Mouse (Mus musculus): ENCODE measurements at regions not wholly inside any gene's neighbourhood (a gene's known extent, or its start where the extent isn't known, plus 50 kb on each side); places are given as distances from the start of the nearest gene placed in this dataset.
A peak's percentile ranks its signal among the peaks of the same experiment; 100 is the strongest.

DNA sequence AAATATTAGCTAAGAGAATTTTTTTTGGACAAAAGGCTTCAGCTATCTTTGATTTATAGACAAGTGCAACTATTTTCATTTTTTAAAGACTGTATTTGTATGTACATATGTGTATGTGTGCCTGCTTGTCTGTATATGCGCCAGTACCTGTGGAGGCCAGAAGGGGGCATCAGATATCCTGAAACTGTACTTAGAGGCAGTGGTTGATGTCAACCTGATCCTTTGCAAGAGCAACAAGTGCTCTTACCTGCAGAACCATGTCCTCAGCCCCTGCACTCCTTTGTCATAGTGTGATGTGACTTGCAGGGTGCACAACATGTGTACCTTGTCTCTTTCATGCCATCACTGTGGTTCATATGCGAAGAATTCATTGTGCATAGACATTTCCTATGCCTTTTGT lies 379.5 kb downstream of the Bckdhb start:
- H3K4me1 ChIP-seq (ENCODE audit: control insufficient read depth, insufficient read depth, low read length) = no peaks in the 10 kb centered on the region
- no peak overlapping the region for H3K27ac ChIP-seq (replicated peaks; ENCODE audit: low read depth, low read length)
- no peaks in the 10 kb centered on the region for H3K36me3 ChIP-seq (replicated peaks; ENCODE audit: control insufficient read depth, insufficient read depth, low read depth, low read length)
- H3K9ac ChIP-seq (replicated peaks; ENCODE audit: low read length) = no peak overlapping the region
- ATAC-seq (replicated peaks; ENCODE audit: insufficient number of reproducible peaks, low FRiP score, low TSS enrichment, low read depth) (no peak), DNase-seq (ENCODE audit: low spot score) (no peak)
- no peak overlapping the region for H3K4me3 ChIP-seq (ENCODE audit: low read depth, low read length)
- no peaks in the 10 kb centered on the region for H3K9me3 ChIP-seq (replicated peaks; ENCODE audit: control insufficient read depth, low read length)
- H3K27me3 ChIP-seq (ENCODE audit: control insufficient read depth, insufficient read depth, low read length) = no peaks in the 10 kb centered on the region
- WGBS = 92% methylated on average over 2 of the region's 2 CpGs
- H3K4me2 ChIP-seq (ENCODE audit: low read depth, low read length) = no peak overlapping the region

DNA sequence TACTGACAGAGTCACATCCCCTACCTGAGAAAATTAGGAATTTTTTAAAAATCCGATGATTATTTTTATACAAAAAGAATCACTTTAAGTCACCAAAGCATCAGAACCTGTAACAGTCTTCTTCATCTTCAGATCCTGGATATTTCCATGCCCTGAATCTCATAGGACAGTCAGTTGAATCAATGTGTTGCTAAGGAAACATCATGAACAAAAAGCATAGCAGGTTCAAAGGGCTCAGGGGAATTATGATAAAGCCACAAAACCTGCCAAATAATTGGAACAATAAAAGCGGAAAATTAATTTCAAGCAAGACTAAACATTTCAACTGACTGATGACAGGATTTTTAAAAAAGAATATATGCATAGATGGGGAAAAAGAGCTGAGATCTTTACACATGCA lies 393.9 kb downstream of the Bckdhb start:
- no peaks in the 10 kb centered on the region for H3K27me3 ChIP-seq (ENCODE audit: control insufficient read depth, insufficient read depth, low read length)
- no peak for DNase-seq (ENCODE audit: low spot score)
- no peaks in the 10 kb centered on the region for H3K36me3 ChIP-seq (replicated peaks; ENCODE audit: control insufficient read depth, insufficient read depth, low read depth, low read length)
- H3K4me1 ChIP-seq (ENCODE audit: control insufficient read depth, insufficient read depth, low read length) = no peaks in the 10 kb centered on the region
- no peak overlapping the region for H3K27ac ChIP-seq (replicated peaks; ENCODE audit: low read depth, low read length)
- WGBS = 89% methylated on average over 2 of the region's 2 CpGs
- H3K9ac ChIP-seq (replicated peaks; ENCODE audit: low read length) = no peak overlapping the region
- H3K4me3 ChIP-seq (ENCODE audit: low read depth, low read length) = no peak overlapping the region
- H3K4me2 ChIP-seq (ENCODE audit: low read depth, low read length) = no peak overlapping the region
- H3K9me3 ChIP-seq (replicated peaks; ENCODE audit: control insufficient read depth, low read length) = no peaks in the 10 kb centered on the region
- ATAC-seq (replicated peaks; ENCODE audit: insufficient number of reproducible peaks, low FRiP score, low TSS enrichment, low read depth) = no peak

DNA sequence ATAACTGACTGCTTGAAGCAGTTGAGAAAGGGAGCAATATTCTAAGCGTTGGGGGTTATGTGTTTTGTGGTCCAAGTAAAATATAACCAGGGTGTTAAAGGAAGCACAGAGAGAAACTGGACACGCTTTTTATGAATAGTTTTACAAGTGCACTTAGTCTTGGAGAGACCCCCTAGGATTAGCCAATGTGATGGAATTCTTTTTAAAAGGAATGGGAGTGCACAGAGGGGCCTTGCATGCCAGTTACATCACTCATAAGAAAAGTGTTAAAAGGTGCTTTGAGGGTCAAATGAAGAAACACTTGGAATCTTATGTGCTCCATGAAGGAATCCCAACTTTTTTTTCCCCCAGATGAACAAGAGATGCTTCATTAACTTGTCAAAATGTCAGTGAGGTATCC lies 394.4 kb downstream of the Bckdhb start:
- H3K4me2 ChIP-seq (ENCODE audit: low read depth, low read length) = no peak overlapping the region
- no peaks in the 10 kb centered on the region for H3K36me3 ChIP-seq (replicated peaks; ENCODE audit: control insufficient read depth, insufficient read depth, low read depth, low read length)
- DNase-seq (ENCODE audit: low spot score) (no peak), ATAC-seq (replicated peaks; ENCODE audit: insufficient number of reproducible peaks, low FRiP score, low TSS enrichment, low read depth) (no peak)
- H3K27ac ChIP-seq (replicated peaks; ENCODE audit: low read depth, low read length) = no peak overlapping the region
- H3K9ac ChIP-seq (replicated peaks; ENCODE audit: low read length) = no peak overlapping the region
- H3K27me3 ChIP-seq (ENCODE audit: control insufficient read depth, insufficient read depth, low read length) = no peaks in the 10 kb centered on the region
- no peaks in the 10 kb centered on the region for H3K4me1 ChIP-seq (ENCODE audit: control insufficient read depth, insufficient read depth, low read length)
- H3K9me3 ChIP-seq (replicated peaks; ENCODE audit: control insufficient read depth, low read length) = no peaks in the 10 kb centered on the region
- WGBS = 77% methylated on average over 2 of the region's 2 CpGs
- H3K4me3 ChIP-seq (ENCODE audit: low read depth, low read length) = no peak overlapping the region

DNA sequence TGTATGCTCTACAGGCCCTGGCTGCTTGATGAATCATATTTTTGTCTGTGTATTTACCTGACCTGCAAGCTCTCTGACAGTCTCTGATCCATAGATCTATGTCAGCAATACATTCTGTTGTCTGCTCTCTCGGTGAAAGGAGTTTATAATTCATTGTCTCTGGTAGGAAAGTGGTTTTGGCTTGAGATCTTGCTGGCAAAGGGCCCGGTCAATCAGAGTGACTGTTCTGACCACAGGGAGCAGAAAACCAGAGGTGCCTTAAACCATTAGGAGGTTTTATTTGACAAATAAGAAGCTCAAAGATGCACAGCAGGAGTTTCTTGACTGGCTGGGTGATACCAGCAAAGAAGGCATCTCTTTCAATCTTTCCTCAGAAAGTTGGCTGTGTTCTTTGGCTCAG lies 398.2 kb downstream of the Bckdhb start:
- H3K4me2 ChIP-seq (ENCODE audit: low read depth, low read length) = no peak overlapping the region
- H3K27me3 ChIP-seq (ENCODE audit: control insufficient read depth, insufficient read depth, low read length) = no peaks in the 10 kb centered on the region
- no peak overlapping the region for H3K4me3 ChIP-seq (ENCODE audit: low read depth, low read length)
- WGBS = 75% methylated on average over 2 of the region's 2 CpGs
- DNase-seq (ENCODE audit: low spot score) (no peak), ATAC-seq (replicated peaks; ENCODE audit: insufficient number of reproducible peaks, low FRiP score, low TSS enrichment, low read depth) (no peak)
- no peaks in the 10 kb centered on the region for H3K4me1 ChIP-seq (ENCODE audit: control insufficient read depth, insufficient read depth, low read length)
- no peaks in the 10 kb centered on the region for H3K36me3 ChIP-seq (replicated peaks; ENCODE audit: control insufficient read depth, insufficient read depth, low read depth, low read length)
- no peak overlapping the region for H3K27ac ChIP-seq (replicated peaks; ENCODE audit: low read depth, low read length)
- no peak overlapping the region for H3K9ac ChIP-seq (replicated peaks; ENCODE audit: low read length)
- H3K9me3 ChIP-seq (replicated peaks; ENCODE audit: control insufficient read depth, low read length) = no peaks in the 10 kb centered on the region

DNA sequence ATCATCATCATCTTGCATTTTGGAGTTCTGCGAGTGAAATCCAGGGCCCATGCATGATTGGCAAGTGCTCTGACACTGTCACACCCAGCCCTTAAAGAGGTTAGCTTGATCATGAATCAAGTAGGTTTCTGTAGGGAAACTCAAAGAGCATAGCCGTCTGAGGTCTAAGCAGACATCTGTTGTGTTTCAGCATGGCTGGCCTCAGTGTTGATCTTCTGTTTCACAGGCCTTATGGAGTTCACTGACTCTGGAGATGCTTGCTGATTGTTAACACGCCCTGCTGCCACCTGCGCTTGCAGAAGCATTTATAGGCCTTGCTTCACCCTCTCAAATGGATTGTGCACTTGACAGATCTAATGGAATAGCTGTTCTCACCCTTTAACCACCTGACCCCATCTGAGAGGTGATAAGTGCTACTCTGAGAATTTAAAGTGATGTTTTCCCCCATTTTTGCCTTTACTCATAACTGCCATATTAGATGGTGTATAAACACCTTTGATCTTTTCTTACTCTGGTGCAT lies 406.2 kb downstream of the Bckdhb start:
- WGBS = 83% methylated on average over 4 of the region's 4 CpGs
- DNase-seq (ENCODE audit: low spot score) = no peak
- no peaks in the 10 kb centered on the region for H3K4me1 ChIP-seq (ENCODE audit: control insufficient read depth, insufficient read depth, low read length)

DNA sequence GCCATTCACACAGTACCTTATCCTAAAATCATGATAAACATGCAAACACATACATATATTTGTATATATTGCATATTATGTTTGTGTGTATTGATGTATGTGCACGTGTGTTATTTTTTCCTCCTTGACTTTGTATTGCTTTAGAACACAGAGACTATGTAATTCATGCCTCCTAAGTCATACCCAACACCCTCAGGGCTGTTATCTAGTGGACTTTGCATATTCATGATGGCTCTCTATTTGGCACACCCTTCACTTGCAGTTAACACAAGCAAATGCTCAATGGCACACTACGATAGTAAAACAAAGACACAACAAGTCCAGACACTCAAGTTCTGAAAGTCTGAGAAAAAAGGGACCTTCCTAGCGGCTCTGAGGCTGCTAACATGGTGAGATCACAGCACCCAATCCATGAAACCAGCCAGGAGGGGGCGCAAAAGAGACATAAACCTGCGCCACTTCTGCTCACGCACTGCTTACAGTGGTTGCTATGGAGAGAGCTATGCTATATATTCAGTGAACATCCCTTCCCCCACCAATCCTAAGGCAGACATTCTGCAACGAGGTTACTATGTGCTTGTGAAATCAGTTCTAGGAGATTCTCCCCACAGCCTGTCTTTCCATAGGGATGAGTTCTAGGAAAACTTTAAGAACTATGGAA lies 418.6 kb downstream of the Bckdhb start:
- H3K9me3 ChIP-seq (replicated peaks; ENCODE audit: control insufficient read depth, low read length) = no peaks in the 10 kb centered on the region
- no peak overlapping the region for H3K4me2 ChIP-seq (ENCODE audit: low read depth, low read length)
- DNase-seq (ENCODE audit: low spot score) (peak; percentile 92), ATAC-seq (replicated peaks; ENCODE audit: insufficient number of reproducible peaks, low FRiP score, low TSS enrichment, low read depth) (peak; percentile 93)
- no peaks in the 10 kb centered on the region for H3K4me1 ChIP-seq (ENCODE audit: control insufficient read depth, insufficient read depth, low read length)
- H3K4me3 ChIP-seq (ENCODE audit: low read depth, low read length) = no peak overlapping the region
- no peaks in the 10 kb centered on the region for H3K27me3 ChIP-seq (ENCODE audit: control insufficient read depth, insufficient read depth, low read length)
- 14% methylated on average over 7 of the region's 7 CpGs for WGBS
- no peak overlapping the region for H3K9ac ChIP-seq (replicated peaks; ENCODE audit: low read length)
- no peaks in the 10 kb centered on the region for H3K36me3 ChIP-seq (replicated peaks; ENCODE audit: control insufficient read depth, insufficient read depth, low read depth, low read length)
- H3K27ac ChIP-seq (replicated peaks; ENCODE audit: low read depth, low read length) = no peak overlapping the region

More for the DNA sequence above, 406.2 kb downstream of the Bckdhb start:
- Histone ChIP-seq H3K27ac (replicated peaks; ENCODE audit: low read depth, low read length) (no peak overlapping the region), H3K9ac (replicated peaks; ENCODE audit: low read length) (no peak overlapping the region), H3K36me3 (replicated peaks; ENCODE audit: control insufficient read depth, insufficient read depth, low read depth, low read length) (no peaks in the 10 kb centered on the region), H3K9me3 (replicated peaks; ENCODE audit: control insufficient read depth, low read length) (no peaks in the 10 kb centered on the region), H3K4me2 (ENCODE audit: low read depth, low read length) (no peak overlapping the region), H3K27me3 (ENCODE audit: control insufficient read depth, insufficient read depth, low read length) (no peaks in the 10 kb centered on the region), H3K4me3 (ENCODE audit: low read depth, low read length) (no peak overlapping the region)
- ATAC-seq (replicated peaks; ENCODE audit: insufficient number of reproducible peaks, low FRiP score, low TSS enrichment, low read depth) = no peak

DNA sequence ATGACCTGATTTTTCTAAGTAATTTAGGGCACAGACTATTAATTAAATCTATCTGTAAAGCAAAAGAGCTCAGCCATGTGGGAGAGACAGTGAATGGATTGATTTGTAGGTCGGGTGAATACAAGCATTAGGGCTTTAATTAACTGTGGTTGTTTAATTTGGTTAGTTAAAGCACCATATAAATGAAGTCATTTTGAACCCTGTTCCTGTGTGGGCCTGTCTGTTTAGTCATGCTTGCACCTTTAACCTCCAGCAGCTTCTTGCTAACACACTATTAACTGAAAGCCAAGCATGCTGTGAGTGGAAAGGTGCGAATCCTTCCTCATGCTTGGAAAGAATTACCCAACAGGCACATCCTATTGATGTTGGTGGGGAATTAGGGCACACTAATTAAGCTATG lies 425.3 kb downstream of the Bckdhb start:
- Histone ChIP-seq H3K27me3 (ENCODE audit: control insufficient read depth, insufficient read depth, low read length) (no peaks in the 10 kb centered on the region), H3K36me3 (replicated peaks; ENCODE audit: control insufficient read depth, insufficient read depth, low read depth, low read length) (no peaks in the 10 kb centered on the region), H3K4me2 (ENCODE audit: low read depth, low read length) (no peak overlapping the region), H3K27ac (replicated peaks; ENCODE audit: low read depth, low read length) (no peak overlapping the region), H3K9ac (replicated peaks; ENCODE audit: low read length) (no peak overlapping the region), H3K9me3 (replicated peaks; ENCODE audit: control insufficient read depth, low read length) (no peaks in the 10 kb centered on the region), H3K4me3 (ENCODE audit: low read depth, low read length) (no peak overlapping the region), H3K4me1 (ENCODE audit: control insufficient read depth, insufficient read depth, low read length) (no peaks in the 10 kb centered on the region)
- WGBS = 54% methylated on average over 2 of the region's 2 CpGs
- ATAC-seq (replicated peaks; ENCODE audit: insufficient number of reproducible peaks, low FRiP score, low TSS enrichment, low read depth) (no peak), DNase-seq (ENCODE audit: low spot score) (no peak)

DNA sequence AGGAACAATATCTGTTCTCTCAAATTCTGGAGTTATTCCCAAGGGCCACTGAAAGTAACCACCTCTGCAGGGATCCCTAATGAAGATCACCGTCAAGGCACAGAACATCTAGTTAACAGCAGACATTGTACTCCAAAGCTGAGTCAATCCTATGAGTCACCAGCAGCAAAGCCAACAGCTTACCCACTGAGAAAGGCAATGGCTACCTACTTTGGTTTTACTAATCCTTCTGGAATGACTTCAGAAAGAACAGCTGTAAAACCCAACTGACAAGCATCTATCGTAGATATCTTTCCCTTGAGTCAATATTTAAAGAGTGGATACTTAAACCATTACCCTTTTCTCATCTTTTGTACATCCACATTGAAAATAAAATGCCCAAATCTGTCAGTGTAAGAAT lies 429.5 kb downstream of the Bckdhb start:
- 86% methylated on average over 2 of the region's 2 CpGs for WGBS

More for the DNA sequence above, 429.5 kb downstream of the Bckdhb start:
- Histone ChIP-seq H3K4me2 (ENCODE audit: low read depth, low read length) (no peak overlapping the region), H3K36me3 (replicated peaks; ENCODE audit: control insufficient read depth, insufficient read depth, low read depth, low read length) (no peaks in the 10 kb centered on the region), H3K27me3 (ENCODE audit: control insufficient read depth, insufficient read depth, low read length) (no peaks in the 10 kb centered on the region), H3K9ac (replicated peaks; ENCODE audit: low read length) (no peak overlapping the region), H3K9me3 (replicated peaks; ENCODE audit: control insufficient read depth, low read length) (no peaks in the 10 kb centered on the region), H3K4me3 (ENCODE audit: low read depth, low read length) (no peak overlapping the region), H3K4me1 (ENCODE audit: control insufficient read depth, insufficient read depth, low read length) (no peaks in the 10 kb centered on the region), H3K27ac (replicated peaks; ENCODE audit: low read depth, low read length) (no peak overlapping the region)
- DNase-seq (ENCODE audit: low spot score) = no peak
- ATAC-seq (replicated peaks; ENCODE audit: insufficient number of reproducible peaks, low FRiP score, low TSS enrichment, low read depth) = no peak
